In the genomic region with DNA sequence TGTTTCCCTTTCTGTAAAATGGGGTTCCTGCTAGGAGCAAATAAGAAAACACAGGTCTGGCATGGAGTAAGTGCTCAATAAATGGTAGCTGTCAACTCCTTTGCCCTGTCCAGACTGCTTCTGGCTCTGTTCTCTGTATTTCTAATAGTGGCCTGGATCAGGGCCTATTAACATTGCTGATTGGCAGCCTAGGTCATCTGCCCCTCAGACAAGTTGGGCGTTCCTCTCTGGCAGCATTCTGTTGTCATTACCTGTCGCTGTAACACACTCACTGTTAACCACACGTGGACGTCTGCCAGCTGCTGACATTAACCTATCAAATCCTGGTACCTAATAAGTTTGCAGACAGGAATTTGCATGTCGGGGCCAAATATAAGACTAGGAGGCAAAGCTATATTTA, we compare ENCODE assay signal across 21 mouse cellular contexts. TPM values are rescaled to one million over a fixed set of nuclear protein-coding genes. Genes with fewer than 3 reads are reported as not detected.
DNase-seq lines count a peak whose midpoint lies in the region; ATAC-seq and TF ChIP-seq lines count a peak whose summit lies in the region.
"Had no signal": no experiment of that assay in that cellular context is flagged by ENCODE, and none has a peak within 500 bp of the region (broad histone marks: within the 10 kb centered on the region; RNA-seq: fewer than 3 reads in every experiment).

No protein-coding gene starts in this region.

- no peak overlapping the region for H3K9ac ChIP-seq in embryonic facial prominence, embryonic 14.5 days (ENCODE audit: low read depth, low read length)
- no peak overlapping the region for H3K9ac ChIP-seq in heart, embryonic 16.5 days (ENCODE audit: low read length)
- H3K9ac ChIP-seq in liver, postnatal 0 days (replicated peaks): no peak overlapping the region
- no peak overlapping the region for H3K9ac ChIP-seq in liver, embryonic 12.5 days
- H3K9ac ChIP-seq: embryonic facial prominence, embryonic 15.5 days; forebrain, postnatal 0 days; heart, embryonic 12.5 days; hindbrain, embryonic 12.5 days had no signal

- H3K9me3 ChIP-seq in embryonic facial prominence, embryonic 14.5 days (ENCODE audit: control insufficient read depth, low read length): no peaks in the 10 kb centered on the region
- H3K9me3 ChIP-seq in embryonic facial prominence, embryonic 10.5 days: no peaks in the 10 kb centered on the region
- H3K9me3 ChIP-seq in heart, embryonic 16.5 days (replicated peaks; ENCODE audit: control insufficient read depth, low read length): no peaks in the 10 kb centered on the region
- no peaks in the 10 kb centered on the region for H3K9me3 ChIP-seq in liver, postnatal 0 days (ENCODE audit: low read length)
- no peaks in the 10 kb centered on the region for H3K9me3 ChIP-seq in liver, embryonic 12.5 days (replicated peaks)
- no peaks in the 10 kb centered on the region for H3K9me3 ChIP-seq in hindbrain, embryonic 10.5 days
- H3K9me3 ChIP-seq: embryonic facial prominence, embryonic 15.5 days; heart, embryonic 12.5 days; hindbrain, embryonic 12.5 days had no signal

- no peak overlapping the region for H3K4me3 ChIP-seq in embryonic facial prominence, embryonic 14.5 days (ENCODE audit: low read depth, low read length)
- no peak overlapping the region for H3K4me3 ChIP-seq in embryonic facial prominence, embryonic 10.5 days
- H3K4me3 ChIP-seq in heart, embryonic 16.5 days (ENCODE audit: low read length): no peak overlapping the region
- H3K4me3 ChIP-seq in liver, postnatal 0 days (ENCODE audit: low read depth, low read length): no peak overlapping the region
- no peak overlapping the region for H3K4me3 ChIP-seq in liver, embryonic 12.5 days
- no peak overlapping the region for H3K4me3 ChIP-seq in hindbrain, embryonic 10.5 days
- H3K4me3 ChIP-seq: embryonic facial prominence, embryonic 15.5 days; erythroblast, embryonic 14.5 days; heart, embryonic 12.5 days; hindbrain, embryonic 12.5 days had no signal

- no peaks in the 10 kb centered on the region for H3K36me3 ChIP-seq in embryonic facial prominence, embryonic 14.5 days (ENCODE audit: control insufficient read depth, insufficient read depth, low read length)
- no peaks in the 10 kb centered on the region for H3K36me3 ChIP-seq in embryonic facial prominence, embryonic 10.5 days (replicated peaks)
- H3K36me3 ChIP-seq in heart, embryonic 16.5 days (ENCODE audit: control insufficient read depth, insufficient read depth): no peaks in the 10 kb centered on the region
- no peaks in the 10 kb centered on the region for H3K36me3 ChIP-seq in liver, postnatal 0 days (replicated peaks; ENCODE audit: insufficient read depth, low read length)
- H3K36me3 ChIP-seq in liver, embryonic 12.5 days: no peaks in the 10 kb centered on the region
- H3K36me3 ChIP-seq in hindbrain, embryonic 10.5 days: no peaks in the 10 kb centered on the region
- H3K36me3 ChIP-seq: embryonic facial prominence, embryonic 15.5 days; heart, embryonic 12.5 days; hindbrain, embryonic 12.5 days had no signal

- peaks cover 7% of the 10 kb centered on the region; the same call in 1 of the 2 replicates for H3K27me3 ChIP-seq in embryonic facial prominence, embryonic 14.5 days (replicated peaks; ENCODE audit: control insufficient read depth, insufficient read depth, low read length)
- H3K27me3 ChIP-seq in embryonic facial prominence, embryonic 10.5 days (replicated peaks; ENCODE audit: low read depth, poor library complexity, severe bottlenecking): peaks cover 96% of the 10 kb centered on the region
- no peaks in the 10 kb centered on the region for H3K27me3 ChIP-seq in heart, embryonic 16.5 days (ENCODE audit: control insufficient read depth, insufficient read depth, low read length)
- no peaks in the 10 kb centered on the region for H3K27me3 ChIP-seq in liver, postnatal 0 days (ENCODE audit: insufficient read depth, low read length)
- peaks cover 36% of the 10 kb centered on the region for H3K27me3 ChIP-seq in liver, embryonic 12.5 days (replicated peaks)
- peaks cover 74% of the 10 kb centered on the region for H3K27me3 ChIP-seq in hindbrain, embryonic 10.5 days (ENCODE audit: insufficient read depth, poor library complexity, severe bottlenecking)
- H3K27me3 ChIP-seq: heart, embryonic 12.5 days had no signal

- H3K4me2 ChIP-seq in embryonic facial prominence, embryonic 14.5 days (ENCODE audit: low read depth, low read length): no peak overlapping the region
- no peak overlapping the region for H3K4me2 ChIP-seq in heart, embryonic 16.5 days (ENCODE audit: low read depth, low read length)
- no peak overlapping the region for H3K4me2 ChIP-seq in liver, postnatal 0 days (ENCODE audit: low read depth, low read length)
- no peak overlapping the region for H3K4me2 ChIP-seq in liver, embryonic 12.5 days
- H3K4me2 ChIP-seq: embryonic facial prominence, embryonic 15.5 days; heart, embryonic 12.5 days; hindbrain, embryonic 12.5 days had no signal

- WGBS in embryonic facial prominence, embryonic 14.5 days: 54% methylated on average over 5 of the region's 5 CpGs
- WGBS in embryonic facial prominence, embryonic 10.5 days: 72% methylated on average over 5 of the region's 5 CpGs
- 36% methylated on average over 5 of the region's 5 CpGs for WGBS in heart, embryonic 16.5 days
- 52% methylated on average over 5 of the region's 5 CpGs for WGBS in liver, postnatal 0 days (ENCODE audit: insufficient replicate concordance)
- WGBS in liver, embryonic 12.5 days (ENCODE audit: insufficient replicate concordance): 52% methylated on average over 5 of the region's 5 CpGs
- 75% methylated on average over 5 of the region's 5 CpGs for WGBS in hindbrain, embryonic 10.5 days

- peaks cover 5% of the 10 kb centered on the region; the same call in 1 of the 2 replicates for H3K4me1 ChIP-seq in embryonic facial prominence, embryonic 14.5 days (ENCODE audit: control insufficient read depth, insufficient read depth, low read length)
- H3K4me1 ChIP-seq in embryonic facial prominence, embryonic 10.5 days: peaks cover 17% of the 10 kb centered on the region
- H3K4me1 ChIP-seq in heart, embryonic 16.5 days (ENCODE audit: control insufficient read depth, insufficient read depth, low read length): peaks cover 4% of the 10 kb centered on the region
- H3K4me1 ChIP-seq in liver, postnatal 0 days (ENCODE audit: insufficient read depth): no peaks in the 10 kb centered on the region
- no peaks in the 10 kb centered on the region for H3K4me1 ChIP-seq in liver, embryonic 12.5 days
- H3K4me1 ChIP-seq in hindbrain, embryonic 10.5 days (replicated peaks): no peaks in the 10 kb centered on the region
- H3K4me1 ChIP-seq: hindbrain, embryonic 12.5 days had no signal

- no peak for TF ChIP-seq EP300 in liver, postnatal 0 days (IDR thresholded peaks at IDR 0.05; ENCODE audit: low read depth)

- H3K27ac ChIP-seq in embryonic facial prominence, embryonic 14.5 days (replicated peaks; ENCODE audit: low read depth, low read length): no peak overlapping the region
- H3K27ac ChIP-seq in embryonic facial prominence, embryonic 10.5 days (replicated peaks): no peak overlapping the region
- H3K27ac ChIP-seq in heart, embryonic 16.5 days (ENCODE audit: low read length): no peak overlapping the region
- no peak overlapping the region for H3K27ac ChIP-seq in liver, postnatal 0 days (ENCODE audit: low read depth)
- H3K27ac ChIP-seq in liver, embryonic 12.5 days: no peak overlapping the region
- H3K27ac ChIP-seq in hindbrain, embryonic 10.5 days: no peak overlapping the region
- H3K27ac ChIP-seq: embryonic facial prominence, embryonic 15.5 days; hindbrain, embryonic 12.5 days had no signal

- peak; percentile 22 for DNase-seq in embryonic facial prominence, embryonic 14.5 days (ENCODE audit: low spot score)
- DNase-seq in embryonic facial prominence, embryonic 10.5 days (ENCODE audit: low spot score): no peak
- DNase-seq in heart, adult 8-10 months (ENCODE audit: low spot score): no peak
- DNase-seq in liver, postnatal 0 days: no peak
- no peak for DNase-seq in hindbrain, embryonic 10.5 days (ENCODE audit: low spot score)
- DNase-seq in retina, postnatal 1 day: no peak
- DNase-seq: adrenal gland, adult 8-10 months; adrenal gland, postnatal 36 days; forebrain, postnatal 0 days; gastrocnemius, postnatal 25 days; heart, postnatal 14 days; kidney, adult 8-10 months had no signal

- TF ChIP-seq CTCF in liver, postnatal 0 days (IDR thresholded peaks at IDR 0.05; ENCODE audit: low read depth): no peak

- ATAC-seq in embryonic facial prominence, embryonic 14.5 days (ENCODE audit: low read depth): no peak
- 0 out of 2 replicates have a peak, but pooled peaks have one; percentile 35 for ATAC-seq in heart, embryonic 16.5 days (replicated peaks; ENCODE audit: extremely low read depth, insufficient read depth, low FRiP score)
- ATAC-seq in liver, postnatal 0 days: peak; percentile 63
- ATAC-seq in liver, embryonic 12.5 days: no peak
- ATAC-seq: forebrain, postnatal 0 days; hindbrain, embryonic 16.5 days; inflammation-experienced regulatory T-cells, adult 6 months; intestine, postnatal 0 days had no signal

RNA-seq across cellular contexts. Expression of gene Rtl9, which starts 31.8 kb away (rescaled TPM):
- polyA plus RNA-seq in embryonic facial prominence, embryonic 14.5 days (2014; fragmentation: Nextera tagmentation; extraction: Ambion mirVana): 2.0 and 2.4 TPM in 2 replicates
- 0.18 and 0.27 TPM in 2 replicates for polyA plus RNA-seq in embryonic facial prominence, embryonic 10.5 days (2016; fragmentation: Nextera tagmentation; extraction: Ambion mirVana)
- polyA plus RNA-seq in heart, embryonic 16.5 days (2015; fragmentation: Nextera tagmentation; extraction: Ambion mirVana): 0.18 and 0.19 TPM in 2 replicates
- total RNA-seq in heart, adult 8-10 months (2022): under 1 TPM in 3 of 4 experiments, not detected in 1; 0.09 to 0.17 (median 0.16) TPM
- polyA plus RNA-seq in liver, postnatal 0 days (2015; fragmentation: Nextera tagmentation; extraction: Ambion mirVana): not detected in 2 replicates
- 0.02 TPM in 1 of 2 replicates, not detected in the other for polyA plus RNA-seq in liver, embryonic 12.5 days (2016; fragmentation: Nextera tagmentation; extraction: Ambion mirVana)
- 0.12 and 0.17 TPM in 2 replicates for polyA plus RNA-seq in hindbrain, embryonic 10.5 days (2016; fragmentation: Nextera tagmentation; extraction: Ambion mirVana)
- polyA plus RNA-seq: erythroblast, embryonic 14.5 days; inflammation-experienced regulatory T-cells, adult 6 months had no signal

Comparison
In these comparisons a context has a peak if more than half of its experiments do, and no peak if none do; other contexts are left out.
1. ATAC-seq: peak in heart, embryonic 16.5 days (single experiment) and liver, postnatal 0 days (single experiment); none in embryonic facial prominence, embryonic 14.5 days (single experiment) and liver, embryonic 12.5 days (single experiment).